Comparison of ENCODE assay signal across 26 mouse cellular contexts in the genomic region with DNA sequence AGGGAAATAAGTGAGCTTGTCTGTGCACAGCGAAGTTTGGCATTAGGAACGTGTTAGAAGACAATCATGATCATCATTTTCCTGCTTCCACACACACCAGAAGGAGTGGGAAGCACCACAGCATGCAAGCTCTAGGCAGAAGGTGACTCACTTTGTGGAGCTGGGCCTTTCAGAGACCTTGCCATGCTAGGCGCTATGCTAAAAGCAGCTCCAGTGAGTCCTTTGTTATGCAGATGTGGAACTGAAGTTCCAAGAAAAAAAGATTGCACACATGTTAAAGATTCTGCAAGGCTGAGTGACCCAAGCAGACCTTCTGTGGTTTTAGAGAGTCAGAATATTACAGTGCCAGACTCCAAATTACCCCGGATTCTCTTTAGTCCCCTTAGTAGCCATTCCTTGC.
DNase-seq lines count a peak whose midpoint lies in the region; ATAC-seq and TF ChIP-seq lines count a peak whose summit lies in the region.
"Had no signal": no experiment of that assay in that cellular context is flagged by ENCODE, and none has a peak within 500 bp of the region (broad histone marks: within the 10 kb centered on the region; RNA-seq: fewer than 3 reads in every experiment).

No protein-coding gene starts in this region.

- no peak overlapping the region for H3K9ac ChIP-seq in forebrain, embryonic 13.5 days
- H3K9ac ChIP-seq in forebrain, embryonic 12.5 days: no peak overlapping the region
- no peak overlapping the region for H3K9ac ChIP-seq in midbrain, embryonic 11.5 days (ENCODE audit: low read length)
- no peak overlapping the region for H3K9ac ChIP-seq in midbrain, postnatal 0 days (replicated peaks; ENCODE audit: low read length, poor library complexity, severe bottlenecking)
- H3K9ac ChIP-seq: embryonic facial prominence, embryonic 15.5 days; heart, embryonic 13.5 days; hindbrain, embryonic 15.5 days; kidney, embryonic 15.5 days; limb, embryonic 13.5 days; liver, embryonic 12.5 days had no signal

- peak overlapping the region; percentile 61 for H3K27ac ChIP-seq in forebrain, embryonic 13.5 days
- H3K27ac ChIP-seq in forebrain, embryonic 12.5 days: no peak overlapping the region
- H3K27ac ChIP-seq in midbrain, embryonic 11.5 days (ENCODE audit: low read depth, low read length): peak overlapping the region; percentile 22; the same call in 1 of the 2 replicates
- no peak overlapping the region for H3K27ac ChIP-seq in midbrain, postnatal 0 days (ENCODE audit: low read depth, low read length)
- H3K27ac ChIP-seq: embryonic facial prominence, embryonic 15.5 days; heart, embryonic 13.5 days; hindbrain, embryonic 15.5 days; kidney, embryonic 15.5 days; limb, embryonic 13.5 days; liver, embryonic 12.5 days; stomach, postnatal 0 days had no signal

- peak; percentile 89 for DNase-seq in midbrain, embryonic 11.5 days (ENCODE audit: low spot score, missing footprints)
- DNase-seq in midbrain, postnatal 0 days (ENCODE audit: low spot score): no peak
- DNase-seq in R1 (ENCODE audit: low read depth, low spot score): peak; percentile 59
- peak; percentile 19 for DNase-seq in telencephalon, adult 2 months (ENCODE audit: low read depth, low spot score)
- no peak for DNase-seq in kidney, adult 18-20 months
- DNase-seq: adrenal gland, postnatal 14 days; cerebellum, adult 11 months; cerebellum, adult 9-11 months; gastrocnemius, postnatal 25 days; heart, adult 18-20 months; heart, postnatal 14 days; kidney, postnatal 4 days; layer of hippocampus, adult 9-11 months; lung, adult 18-20 months; lung, postnatal 10 days; thymus, postnatal 14 days had no signal

- no peak for TF ChIP-seq CTCF in midbrain, postnatal 0 days (IDR thresholded peaks at IDR 0.05)

- no peak overlapping the region for H3K4me3 ChIP-seq in forebrain, embryonic 13.5 days
- no peak overlapping the region for H3K4me3 ChIP-seq in forebrain, embryonic 12.5 days (replicated peaks)
- H3K4me3 ChIP-seq in midbrain, embryonic 11.5 days (ENCODE audit: low read depth, low read length): no peak overlapping the region
- H3K4me3 ChIP-seq in midbrain, postnatal 0 days (ENCODE audit: low read depth, low read length): no peak overlapping the region
- H3K4me3 ChIP-seq: embryonic facial prominence, embryonic 15.5 days; heart, embryonic 13.5 days; hindbrain, embryonic 15.5 days; kidney, embryonic 15.5 days; limb, embryonic 13.5 days; liver, embryonic 12.5 days had no signal

- peaks cover 24% of the 10 kb centered on the region for H3K4me1 ChIP-seq in forebrain, embryonic 13.5 days
- H3K4me1 ChIP-seq in forebrain, embryonic 12.5 days: peaks cover 17% of the 10 kb centered on the region
- H3K4me1 ChIP-seq in midbrain, embryonic 11.5 days (ENCODE audit: control insufficient read depth, insufficient read depth, low read length): peaks cover 7% of the 10 kb centered on the region
- no peaks in the 10 kb centered on the region for H3K4me1 ChIP-seq in midbrain, postnatal 0 days (ENCODE audit: insufficient read depth, low read length)
- H3K4me1 ChIP-seq: embryonic facial prominence, embryonic 15.5 days; heart, embryonic 13.5 days; hindbrain, embryonic 15.5 days; kidney, embryonic 15.5 days; liver, embryonic 12.5 days had no signal

- no peaks in the 10 kb centered on the region for H3K36me3 ChIP-seq in forebrain, embryonic 13.5 days (ENCODE audit: poor library complexity, severe bottlenecking)
- H3K36me3 ChIP-seq in forebrain, embryonic 12.5 days (replicated peaks): no peaks in the 10 kb centered on the region
- H3K36me3 ChIP-seq in midbrain, embryonic 11.5 days (ENCODE audit: control insufficient read depth, insufficient read depth, low read length): no peaks in the 10 kb centered on the region
- no peaks in the 10 kb centered on the region for H3K36me3 ChIP-seq in midbrain, postnatal 0 days (ENCODE audit: insufficient read depth, low read length)
- H3K36me3 ChIP-seq: embryonic facial prominence, embryonic 15.5 days; hindbrain, embryonic 15.5 days; liver, embryonic 12.5 days had no signal

- no peak overlapping the region for H3K4me2 ChIP-seq in forebrain, embryonic 13.5 days
- no peak overlapping the region for H3K4me2 ChIP-seq in forebrain, embryonic 12.5 days
- H3K4me2 ChIP-seq in midbrain, embryonic 11.5 days: no peak overlapping the region
- H3K4me2 ChIP-seq in midbrain, postnatal 0 days (ENCODE audit: low read depth, low read length, poor library complexity, severe bottlenecking): no peak overlapping the region
- H3K4me2 ChIP-seq: embryonic facial prominence, embryonic 15.5 days; heart, embryonic 13.5 days; hindbrain, embryonic 15.5 days; kidney, embryonic 15.5 days; limb, embryonic 13.5 days; liver, embryonic 12.5 days had no signal

- no peaks in the 10 kb centered on the region for H3K27me3 ChIP-seq in forebrain, embryonic 13.5 days
- no peaks in the 10 kb centered on the region for H3K27me3 ChIP-seq in forebrain, embryonic 12.5 days
- no peaks in the 10 kb centered on the region for H3K27me3 ChIP-seq in midbrain, embryonic 11.5 days (ENCODE audit: control insufficient read depth, insufficient read depth, low read length)
- H3K27me3 ChIP-seq in midbrain, postnatal 0 days (ENCODE audit: insufficient read depth, low read length): no peaks in the 10 kb centered on the region
- H3K27me3 ChIP-seq: heart, embryonic 13.5 days; hindbrain, embryonic 15.5 days; kidney, embryonic 15.5 days; limb, embryonic 13.5 days; liver, embryonic 12.5 days had no signal

- no peaks in the 10 kb centered on the region for H3K9me3 ChIP-seq in forebrain, embryonic 13.5 days (replicated peaks)
- H3K9me3 ChIP-seq in forebrain, embryonic 12.5 days: no peaks in the 10 kb centered on the region
- no peaks in the 10 kb centered on the region for H3K9me3 ChIP-seq in midbrain, embryonic 11.5 days (ENCODE audit: control insufficient read depth, low read length)
- no peaks in the 10 kb centered on the region for H3K9me3 ChIP-seq in midbrain, postnatal 0 days (ENCODE audit: low read length)
- H3K9me3 ChIP-seq: embryonic facial prominence, embryonic 15.5 days; heart, embryonic 13.5 days; hindbrain, embryonic 15.5 days; kidney, embryonic 15.5 days; limb, embryonic 13.5 days; liver, embryonic 12.5 days had no signal

- 51% methylated on average over 4 of the region's 4 CpGs for WGBS in forebrain, embryonic 13.5 days
- WGBS in forebrain, embryonic 12.5 days: 59% methylated on average over 4 of the region's 4 CpGs
- 63% methylated on average over 4 of the region's 4 CpGs for WGBS in midbrain, embryonic 11.5 days
- WGBS in midbrain, postnatal 0 days: 60% methylated on average over 4 of the region's 4 CpGs

- no peak for ATAC-seq in forebrain, embryonic 13.5 days
- ATAC-seq in forebrain, embryonic 12.5 days (ENCODE audit: low FRiP score): no peak
- ATAC-seq in midbrain, embryonic 11.5 days (ENCODE audit: low FRiP score): no peak
- ATAC-seq in midbrain, postnatal 0 days (ENCODE audit: low FRiP score): no peak
- ATAC-seq: intestine, postnatal 0 days; liver, embryonic 12.5 days had no signal

Comparison
In these comparisons a context has a peak if more than half of its experiments do, and no peak if none do; other contexts are left out.
1. H3K27ac ChIP-seq: peak in forebrain, embryonic 13.5 days (single experiment) and midbrain, embryonic 11.5 days (single experiment); none in forebrain, embryonic 12.5 days (single experiment) and midbrain, postnatal 0 days (single experiment).
2. DNase-seq: peak in midbrain, embryonic 11.5 days (single experiment), R1 (single experiment) and telencephalon, adult 2 months (single experiment); none in midbrain, postnatal 0 days (single experiment) and kidney, adult 18-20 months (single experiment).